Mouse (Mus musculus) kidney, adult 2 months (tissue): Measurements from ENCODE around the gene Rbp2.

Experiments
- CTCF ChIP-seq: fragments of 200-500 bp; conservative IDR thresholded peaks from 2 replicates; pipeline ENCODE4 v1.5.1; 2011; ENCODE audit warnings: low read depth, mild to moderate bottlenecking, control low read depth, low read length, moderate library complexity, mixed read lengths; ENCODE audit not compliant: insufficient read depth, insufficient read length
- POLR2A ChIP-seq: fragments of 200-500 bp; IDR thresholded peaks from one replicate; pipeline ENCODE4 v1.6.1; 2011; ENCODE audit warnings: low read depth, low read length, control low read depth

GRCm38 (mm10) chr9:98445359-98446149 lies 40.4 kb upstream of the Rbp2 start:
- TF ChIP-seq POLR2A = no peak
- no peak for TF ChIP-seq CTCF
